Mouse (Mus musculus): ENCODE results near the gene Hkdc1. TPM values are rescaled to one million over a fixed set of nuclear protein-coding genes. Genes with fewer than 3 reads are reported as not detected.

Hkdc1 gene
- total and polyA plus RNA-seq, 3 experiments: not detected

DNA sequence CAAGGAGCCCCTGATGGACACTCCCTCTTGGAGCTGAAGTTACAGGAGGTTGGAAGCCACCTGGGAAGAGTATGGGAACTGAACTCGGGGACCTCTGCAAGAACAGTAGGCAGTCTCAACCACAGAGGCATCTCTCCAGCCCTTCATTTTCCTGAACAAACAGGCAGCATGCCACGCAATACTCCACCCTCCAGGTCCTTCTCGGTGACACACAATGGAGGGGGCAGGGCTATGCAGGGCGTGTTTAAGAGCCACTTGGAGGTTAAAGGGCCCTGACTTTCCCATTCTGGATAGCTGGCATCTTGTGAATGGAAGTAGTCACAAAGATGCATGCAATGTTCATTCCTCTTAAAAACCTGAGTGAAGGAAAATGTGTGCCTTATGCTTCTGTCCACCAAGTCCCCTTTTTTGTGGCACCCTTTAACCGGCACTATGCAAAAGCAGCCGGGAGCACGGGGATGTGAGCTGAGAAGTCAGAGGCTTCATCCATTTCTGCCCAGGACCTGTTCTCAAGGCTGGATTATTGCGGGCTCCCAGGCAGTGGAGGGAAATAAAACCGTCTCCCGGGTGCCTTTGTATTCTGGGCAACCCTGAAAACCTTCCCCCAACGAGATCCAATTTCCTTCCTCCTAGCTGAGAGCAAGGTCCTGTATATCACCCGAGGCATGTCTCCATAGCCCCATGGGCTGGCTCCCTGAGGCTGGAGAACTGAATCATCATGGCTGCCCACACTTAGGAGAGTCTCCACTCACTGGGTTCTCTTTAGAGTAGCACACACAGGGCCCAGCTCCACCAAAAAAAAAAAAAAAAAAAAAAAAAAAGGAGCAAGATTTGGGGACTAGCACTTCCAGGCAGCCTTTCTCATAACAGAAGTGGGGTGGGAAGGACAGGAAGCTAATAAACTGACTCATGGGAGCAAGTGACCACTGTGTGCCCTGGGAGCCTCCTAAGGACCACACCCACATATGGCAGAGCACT is 85.4 kb downstream of the Hkdc1 start:
- Histone ChIP-seq H3K4me3 (no peak overlapping the region), H3K4me1 (ENCODE audit: control insufficient read depth, insufficient read depth, low read length) (peaks cover 24% of the 10 kb centered on the region), H3K36me3 (ENCODE audit: control insufficient read depth, insufficient read depth, low read length) (no peaks in the 10 kb centered on the region; the same call in 1 of the 2 replicates), H3K79me2 (replicated peaks; ENCODE audit: control insufficient read depth, insufficient read depth, low read length) (peaks cover 5% of the 10 kb centered on the region), H3K27ac (peak overlapping the region; percentile 95), H3K9ac (ENCODE audit: low read depth, low read length) (no peak overlapping the region), H3K27me3 (ENCODE audit: control insufficient read depth, insufficient read depth, low read length) (no peaks in the 10 kb centered on the region)
- no peak for TF ChIP-seq EP300 (IDR thresholded peaks at IDR 0.05; ENCODE audit: insufficient read depth, low read depth, low read length)
- TF ChIP-seq CTCF (IDR thresholded peaks at IDR 0.05): no peak
- TF ChIP-seq POLR2A (IDR thresholded peaks at IDR 0.05; ENCODE audit: insufficient read depth, low read depth, low read length): no peak
- intact Hi-C loops (cut with DNase I): loop anchor here (5.0 kb wide), 2 partner anchors 35 to 60 kb away; no protein-coding TSS in a partner anchor
- peak; percentile 57 to 64 for DNase-seq
- WGBS: 24% methylated on average over 12 of the region's 12 CpGs

DNA sequence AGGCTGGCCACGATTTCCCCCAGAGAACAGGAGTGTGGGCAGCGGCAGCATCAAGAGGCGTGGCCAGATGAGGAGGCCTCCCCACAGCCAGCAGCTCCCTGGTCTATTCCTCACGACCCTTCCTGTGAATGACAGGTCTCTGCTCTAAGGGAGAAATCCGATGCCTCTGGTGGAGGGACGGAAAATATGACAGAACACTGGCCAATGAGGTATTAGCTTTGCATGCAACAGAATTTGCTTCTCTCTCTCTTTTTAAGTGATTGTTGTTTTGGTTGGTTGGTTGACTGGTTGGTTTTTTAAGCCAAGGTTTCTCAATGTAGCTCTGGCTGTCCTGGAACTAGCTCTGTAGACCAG is 86.9 kb downstream of the Hkdc1 start:
- Histone ChIP-seq H3K27ac (0 out of 2 replicates have a peak overlapping the region, but pooled peaks have one; percentile 9), H3K4me1 (ENCODE audit: control insufficient read depth, insufficient read depth, low read length) (peaks cover 29% of the 10 kb centered on the region), H3K27me3 (ENCODE audit: control insufficient read depth, insufficient read depth, low read length) (no peaks in the 10 kb centered on the region), H3K9ac (ENCODE audit: low read depth, low read length) (no peak overlapping the region), H3K36me3 (ENCODE audit: control insufficient read depth, insufficient read depth, low read length) (no peaks in the 10 kb centered on the region; the same call in 1 of the 2 replicates), H3K79me2 (replicated peaks; ENCODE audit: control insufficient read depth, insufficient read depth, low read length) (peaks cover 8% of the 10 kb centered on the region), H3K4me3 (no peak overlapping the region)
- 38% methylated on average over 6 of the region's 6 CpGs for WGBS
- intact Hi-C loops (cut with DNase I): loop anchor here (5.0 kb wide), 2 partner anchors 33 to 58 kb away; no protein-coding TSS in a partner anchor
- TF ChIP-seq CTCF (IDR thresholded peaks at IDR 0.05): no peak
- TF ChIP-seq POLR2A (IDR thresholded peaks at IDR 0.05; ENCODE audit: insufficient read depth, low read depth, low read length): no peak
- TF ChIP-seq EP300 (IDR thresholded peaks at IDR 0.05; ENCODE audit: insufficient read depth, low read depth, low read length): no peak
- DNase-seq: no peak

DNA sequence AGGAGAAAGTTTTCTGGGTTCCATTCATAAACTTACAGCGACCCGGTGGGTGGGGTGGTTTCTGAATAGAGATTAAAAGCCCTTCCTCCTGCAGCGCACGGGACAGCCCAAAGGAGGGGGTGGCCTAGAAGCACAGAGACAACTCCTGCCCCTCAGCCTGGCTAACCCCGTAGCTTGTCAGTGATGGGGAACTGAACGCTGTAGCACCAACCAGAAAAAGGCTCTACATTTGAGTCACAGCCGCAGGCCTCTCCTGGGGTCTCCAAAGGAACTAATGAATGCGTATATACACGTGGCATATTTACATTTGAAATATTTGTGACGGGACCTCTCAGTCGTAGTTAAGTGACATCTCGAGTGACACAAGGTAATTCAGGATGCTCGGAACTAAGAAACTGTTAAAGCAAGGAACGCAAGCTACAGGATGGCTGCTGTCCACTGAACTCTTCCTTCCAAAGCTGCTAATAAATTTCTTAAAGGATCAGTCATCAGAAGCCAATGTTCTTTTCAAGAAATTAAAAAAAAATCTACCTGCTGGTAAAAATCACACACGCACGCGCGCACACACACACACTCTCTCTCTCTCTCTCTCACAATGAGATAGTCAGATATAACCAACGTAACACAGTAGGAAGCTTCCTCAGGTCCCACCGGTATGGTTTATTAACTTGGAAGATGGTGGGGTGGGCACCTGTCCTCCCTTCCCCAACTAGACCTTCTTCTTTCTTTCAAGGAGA is 87.4 kb downstream of the Hkdc1 start:
- WGBS: 72% methylated on average over 20 of the region's 20 CpGs
- TF ChIP-seq POLR2A (IDR thresholded peaks at IDR 0.05; ENCODE audit: insufficient read depth, low read depth, low read length) (no peak), EP300 (IDR thresholded peaks at IDR 0.05; ENCODE audit: insufficient read depth, low read depth, low read length) (no peak), CTCF (IDR thresholded peaks at IDR 0.05) (no peak)
- intact Hi-C loops (cut with DNase I): loop anchor here (5.0 kb wide), 2 partner anchors 33 to 58 kb away; no protein-coding TSS in a partner anchor
- Histone ChIP-seq H3K79me2 (replicated peaks; ENCODE audit: control insufficient read depth, insufficient read depth, low read length) (peaks cover 8% of the 10 kb centered on the region), H3K27me3 (ENCODE audit: control insufficient read depth, insufficient read depth, low read length) (no peaks in the 10 kb centered on the region), H3K27ac (no peak overlapping the region), H3K36me3 (ENCODE audit: control insufficient read depth, insufficient read depth, low read length) (no peaks in the 10 kb centered on the region; the same call in 1 of the 2 replicates), H3K4me1 (ENCODE audit: control insufficient read depth, insufficient read depth, low read length) (peaks cover 32% of the 10 kb centered on the region), H3K9ac (ENCODE audit: low read depth, low read length) (no peak overlapping the region), H3K4me3 (no peak overlapping the region)
- no peak for DNase-seq

DNA sequence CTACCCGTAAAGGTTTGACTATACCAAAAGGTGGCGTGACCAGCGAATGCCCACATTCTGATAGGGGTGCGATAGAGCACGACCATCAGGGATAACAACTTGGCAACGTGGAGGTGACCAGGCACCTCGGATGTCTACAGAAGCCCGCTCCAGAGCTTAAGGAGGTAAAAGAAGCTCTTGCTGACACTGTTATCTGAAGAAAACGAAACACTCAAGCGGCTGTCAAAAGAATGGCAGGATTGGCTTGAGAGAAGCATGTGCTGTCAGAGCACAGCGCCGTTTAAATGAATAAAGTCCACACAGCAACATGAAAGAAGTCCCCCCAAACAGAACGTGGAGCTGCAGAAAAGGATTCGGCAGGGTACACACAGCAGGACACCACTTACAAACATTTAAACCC is 89.0 kb downstream of the Hkdc1 start:
- H3K36me3 ChIP-seq (ENCODE audit: control insufficient read depth, insufficient read depth, low read length): no peaks in the 10 kb centered on the region; the same call in 1 of the 2 replicates
- H3K4me3 ChIP-seq: peak overlapping the region; percentile 24; the same call in 1 of the 2 replicates
- intact Hi-C loops (cut with DNase I): no loop called here
- no peaks in the 10 kb centered on the region for H3K27me3 ChIP-seq (ENCODE audit: control insufficient read depth, insufficient read depth, low read length)
- 64% methylated on average over 14 of the region's 14 CpGs for WGBS
- H3K4me1 ChIP-seq (ENCODE audit: control insufficient read depth, insufficient read depth, low read length): peaks cover 29% of the 10 kb centered on the region
- TF ChIP-seq POLR2A (IDR thresholded peaks at IDR 0.05; ENCODE audit: insufficient read depth, low read depth, low read length): no peak
- no peak overlapping the region for H3K9ac ChIP-seq (ENCODE audit: low read depth, low read length)
- H3K27ac ChIP-seq: peak overlapping the region; percentile 82
- peaks cover 8% of the 10 kb centered on the region for H3K79me2 ChIP-seq (replicated peaks; ENCODE audit: control insufficient read depth, insufficient read depth, low read length)
- DNase-seq: no peak

Other genes starting within 250 kb of the Hkdc1 start
- 1 to 10 TPM; 6.1 to 8.1 TPM for gene Tspan15, start 191.2 kb downstream of the Hkdc1 start, total RNA-seq (2021)
- gene Tspan15, start 191.2 kb downstream of the Hkdc1 start, polyA plus RNA-seq (2012; rRNA removed): 17.7 and 19.1 TPM in 2 replicates
- gene Tacr2, start 170.1 kb downstream of the Hkdc1 start, total RNA-seq (2021): not detected
- gene Tacr2, start 170.1 kb downstream of the Hkdc1 start, polyA plus RNA-seq (2012; rRNA removed): not detected in 2 replicates
- 100 to 1,000 TPM; 120 TPM for gene Hk1, start 42.6 kb downstream of the Hkdc1 start, total RNA-seq (2021)
- gene Hk1, start 42.6 kb downstream of the Hkdc1 start, polyA plus RNA-seq (2012; rRNA removed): 71.0 and 81.9 TPM in 2 replicates
- under 1 TPM; 0.18 to 0.36 TPM for gene 4930507D05Rik, start 27.0 kb upstream of the Hkdc1 start, total RNA-seq (2021)
- 0.12 and 0.38 TPM in 2 replicates for gene 4930507D05Rik, start 27.0 kb upstream of the Hkdc1 start, polyA plus RNA-seq (2012; rRNA removed)
- gene Supv3l1, start 27.2 kb upstream of the Hkdc1 start, total RNA-seq (2021): 10 to 100 TPM; 36.0 to 36.7 TPM
- gene Supv3l1, start 27.2 kb upstream of the Hkdc1 start, polyA plus RNA-seq (2012; rRNA removed): 25.4 and 42.7 TPM in 2 replicates
- 10 to 100 TPM; 45.6 to 46.8 TPM for gene Vps26a, start 64.3 kb upstream of the Hkdc1 start, total RNA-seq (2021)
- gene Vps26a, start 64.3 kb upstream of the Hkdc1 start, polyA plus RNA-seq (2012; rRNA removed): 21.2 and 36.0 TPM in 2 replicates
- 10 to 100 TPM; 49.3 to 51.8 TPM for gene Srgn, start 105.0 kb upstream of the Hkdc1 start, total RNA-seq (2021)
- gene Srgn, start 105.0 kb upstream of the Hkdc1 start, polyA plus RNA-seq (2012; rRNA removed): 23.8 and 39.0 TPM in 2 replicates
- 10 to 100 TPM; 43.3 to 47.3 TPM for gene Kif1bp, start 156.0 kb upstream of the Hkdc1 start, total RNA-seq (2021)
- 23.0 and 35.6 TPM in 2 replicates for gene Kif1bp, start 156.0 kb upstream of the Hkdc1 start, polyA plus RNA-seq (2012; rRNA removed)
- 10 to 100 TPM; 30.2 to 30.3 TPM for gene Ddx21, start 179.8 kb upstream of the Hkdc1 start, total RNA-seq (2021)
- 7.0 and 15.5 TPM in 2 replicates for gene Ddx21, start 179.8 kb upstream of the Hkdc1 start, polyA plus RNA-seq (2012; rRNA removed)
- gene Ddx50, start 228.7 kb upstream of the Hkdc1 start, total RNA-seq (2021): 10 to 100 TPM; 48.0 to 48.1 TPM
- 10.8 and 16.4 TPM in 2 replicates for gene Ddx50, start 228.7 kb upstream of the Hkdc1 start, polyA plus RNA-seq (2012; rRNA removed)

All from heart, adult 2 months (tissue).